Mouse (Mus musculus) ES-E14 (cell line): Measurements from ENCODE around the gene Gm45337.

Experiments used
- CHD2 ChIP-seq: IDR thresholded peaks from 2 replicates; pipeline ENCODE4 v1.6.1; 2014; ENCODE audit warnings: mild to moderate bottlenecking, low read depth, low read length, inconsistent platforms
- HCFC1 ChIP-seq: IDR thresholded peaks from 2 replicates; pipeline ENCODE4 v1.6.1; 2012; ENCODE audit warnings: low read length, inconsistent platforms, borderline replicate concordance; ENCODE audit not compliant: insufficient read depth

DNA sequence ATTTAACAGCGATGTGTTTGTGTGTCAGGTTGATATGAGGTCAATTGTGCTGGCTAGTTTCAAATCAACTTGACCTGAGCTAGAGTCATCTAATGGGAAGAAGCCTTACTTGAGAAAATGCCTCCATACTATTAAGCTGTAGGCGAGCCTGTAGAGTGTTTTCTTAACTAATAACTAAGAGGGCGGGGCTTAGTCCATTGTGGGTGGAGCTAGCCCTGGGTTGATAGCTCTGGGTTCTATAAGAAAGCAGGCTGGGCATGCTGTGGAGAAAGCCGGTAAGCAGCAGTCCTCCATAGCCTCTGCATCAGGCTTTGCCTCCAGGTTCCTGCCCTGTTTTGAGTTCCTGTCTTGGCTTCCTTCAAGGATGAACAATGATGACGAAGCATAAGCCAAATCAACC lies 39.7 kb downstream of the Gm45337 start:
- TF ChIP-seq HCFC1 (no peak), CHD2 (no peak)
